ENCODE assay signal across 8 mouse cellular contexts in genomic region chr10:117494171-117494701, GRCm38 (mm10).
DNase-seq lines count a peak whose midpoint lies in the region; ATAC-seq and TF ChIP-seq lines count a peak whose summit lies in the region.

No protein-coding gene starts in this region.

- H3K9me3 ChIP-seq in embryonic facial prominence, embryonic 11.5 days (replicated peaks; ENCODE audit: control insufficient read depth, low read length), result no peaks in the 10 kb centered on the region
- H3K9me3 ChIP-seq in hindbrain, postnatal 0 days (ENCODE audit: low read length), result no peaks in the 10 kb centered on the region
- no peaks in the 10 kb centered on the region for H3K9me3 ChIP-seq in liver, embryonic 15.5 days (replicated peaks)
- no peaks in the 10 kb centered on the region for H3K9me3 ChIP-seq in neural tube, embryonic 14.5 days (ENCODE audit: control insufficient read depth, low read length)

- H3K9ac ChIP-seq in embryonic facial prominence, embryonic 11.5 days (replicated peaks; ENCODE audit: low read length), result peak overlapping the region; percentile 22; the same call in 1 of the 2 replicates
- no peak overlapping the region for H3K9ac ChIP-seq in hindbrain, postnatal 0 days (replicated peaks; ENCODE audit: low read length)
- H3K9ac ChIP-seq in liver, embryonic 15.5 days, result no peak overlapping the region
- no peak overlapping the region for H3K9ac ChIP-seq in neural tube, embryonic 14.5 days (replicated peaks; ENCODE audit: low read depth, low read length)

- intact Hi-C loops in left cerebral cortex, postnatal 14 days (cut with DNase I), result no loop called here

- DNase-seq in kidney, adult 2 months, result peak; percentile 32
- no peak for DNase-seq in kidney, adult 11 months
- DNase-seq in embryonic facial prominence, embryonic 11.5 days (ENCODE audit: low spot score), result peak; percentile 35
- peak; percentile 11 for DNase-seq in hindbrain, postnatal 0 days (ENCODE audit: low spot score)
- no peak for DNase-seq in left cerebral cortex, postnatal 14 days (ENCODE audit: low spot score in 2 of 2)
- no peak for DNase-seq in frontal cortex, postnatal 36 days (ENCODE audit: low spot score in 2 of 2)

- ATAC-seq in embryonic facial prominence, embryonic 11.5 days (replicated peaks; ENCODE audit: insufficient number of reproducible peaks, low FRiP score, low TSS enrichment, low read depth), result no peak
- no peak for ATAC-seq in hindbrain, postnatal 0 days
- ATAC-seq in liver, embryonic 15.5 days (ENCODE audit: insufficient read depth), result no peak
- ATAC-seq in neural tube, embryonic 14.5 days (ENCODE audit: low read depth), result no peak

- H3K27me3 ChIP-seq in kidney, adult 2 months (replicated peaks; ENCODE audit: control insufficient read depth, insufficient read depth, low read length), result no peaks in the 10 kb centered on the region
- H3K27me3 ChIP-seq in embryonic facial prominence, embryonic 11.5 days (ENCODE audit: control insufficient read depth, insufficient read depth, low read length), result no peaks in the 10 kb centered on the region
- no peaks in the 10 kb centered on the region for H3K27me3 ChIP-seq in hindbrain, postnatal 0 days (ENCODE audit: insufficient read depth, low read length)
- no peaks in the 10 kb centered on the region for H3K27me3 ChIP-seq in liver, embryonic 15.5 days
- no peaks in the 10 kb centered on the region for H3K27me3 ChIP-seq in neural tube, embryonic 14.5 days (ENCODE audit: control insufficient read depth, insufficient read depth, low read length)

- H3K4me1 ChIP-seq in kidney, adult 2 months (ENCODE audit: control insufficient read depth, insufficient read depth, low read length), result no peaks in the 10 kb centered on the region
- H3K4me1 ChIP-seq in embryonic facial prominence, embryonic 11.5 days (ENCODE audit: control insufficient read depth, insufficient read depth, low read length), result 0 out of 2 replicates have a peak, but pooled peaks cover 2% of the 10 kb centered on the region
- H3K4me1 ChIP-seq in hindbrain, postnatal 0 days (ENCODE audit: insufficient read depth, low read length), result no peaks in the 10 kb centered on the region
- H3K4me1 ChIP-seq in liver, embryonic 15.5 days (replicated peaks), result no peaks in the 10 kb centered on the region
- H3K4me1 ChIP-seq in neural tube, embryonic 14.5 days (ENCODE audit: control insufficient read depth, insufficient read depth, low read length), result no peaks in the 10 kb centered on the region

- H3K36me3 ChIP-seq in kidney, adult 2 months (ENCODE audit: control insufficient read depth, insufficient read depth, low read length), result no peaks in the 10 kb centered on the region
- no peaks in the 10 kb centered on the region for H3K36me3 ChIP-seq in embryonic facial prominence, embryonic 11.5 days (replicated peaks; ENCODE audit: control insufficient read depth, insufficient read depth, low read depth, low read length)
- no peaks in the 10 kb centered on the region for H3K36me3 ChIP-seq in hindbrain, postnatal 0 days (ENCODE audit: insufficient read depth, low read length)
- no peaks in the 10 kb centered on the region for H3K36me3 ChIP-seq in liver, embryonic 15.5 days (replicated peaks)
- no peaks in the 10 kb centered on the region for H3K36me3 ChIP-seq in neural tube, embryonic 14.5 days (ENCODE audit: control insufficient read depth, insufficient read depth, low read length)

- H3K4me2 ChIP-seq in embryonic facial prominence, embryonic 11.5 days (ENCODE audit: low read depth, low read length), result peak overlapping the region; percentile 34
- H3K4me2 ChIP-seq in hindbrain, postnatal 0 days (ENCODE audit: low read depth, low read length), result peak overlapping the region; percentile 51
- peak overlapping the region; percentile 48 for H3K4me2 ChIP-seq in liver, embryonic 15.5 days
- H3K4me2 ChIP-seq in neural tube, embryonic 14.5 days (ENCODE audit: low read depth, low read length), result peak overlapping the region; percentile 25

- TF ChIP-seq CTCF in kidney, adult 2 months (conservative IDR thresholded peaks at IDR 0.05; ENCODE audit: insufficient read depth, insufficient read length, low read depth, low read length), result no peak
- TF ChIP-seq CTCF in hindbrain, postnatal 0 days (IDR thresholded peaks at IDR 0.05; ENCODE audit: low read depth), result no peak

- WGBS in kidney, adult 2 months, result 10% methylated on average over 18 of the region's 18 CpGs
- WGBS in embryonic facial prominence, embryonic 11.5 days, result 33% methylated on average over 18 of the region's 18 CpGs
- WGBS in hindbrain, postnatal 0 days, result 52% methylated on average over 18 of the region's 18 CpGs
- WGBS in liver, embryonic 15.5 days (ENCODE audit: insufficient replicate concordance), result 14% methylated on average over 18 of the region's 18 CpGs
- WGBS in neural tube, embryonic 14.5 days, result 48% methylated on average over 18 of the region's 18 CpGs

- peak overlapping the region; percentile 29 for H3K4me3 ChIP-seq in kidney, adult 2 months (ENCODE audit: insufficient read depth, low read depth, low read length)
- H3K4me3 ChIP-seq in embryonic facial prominence, embryonic 11.5 days (ENCODE audit: low read depth, low read length), result peak overlapping the region; percentile 10; the same call in 1 of the 2 replicates
- H3K4me3 ChIP-seq in hindbrain, postnatal 0 days (ENCODE audit: low read length), result peak overlapping the region; percentile 22
- peak overlapping the region; percentile 42 for H3K4me3 ChIP-seq in liver, embryonic 15.5 days (replicated peaks)
- H3K4me3 ChIP-seq in neural tube, embryonic 14.5 days (ENCODE audit: low read depth, low read length), result peak overlapping the region; percentile 10; the same call in 1 of the 2 replicates

- no peak for TF ChIP-seq POLR2A in kidney, adult 2 months (IDR thresholded peaks at IDR 0.05; ENCODE audit: low read depth, low read length)

- peak overlapping the region; percentile 41; the same call in 1 of the 2 replicates for H3K27ac ChIP-seq in kidney, adult 2 months (ENCODE audit: insufficient read depth, low read depth, low read length)
- no peak overlapping the region for H3K27ac ChIP-seq in embryonic facial prominence, embryonic 11.5 days (replicated peaks; ENCODE audit: low read depth, low read length)
- no peak overlapping the region for H3K27ac ChIP-seq in hindbrain, postnatal 0 days
- peak overlapping the region; percentile 51; the same call in 1 of the 2 replicates for H3K27ac ChIP-seq in liver, embryonic 15.5 days (replicated peaks)
- H3K27ac ChIP-seq in neural tube, embryonic 14.5 days (ENCODE audit: low read depth, low read length), result no peak overlapping the region

Comparison
In these comparisons a context has a peak if more than half of its experiments do, and no peak if none do; other contexts are left out.
1. DNase-seq: peak in kidney, adult 2 months (single experiment), embryonic facial prominence, embryonic 11.5 days (single experiment) and hindbrain, postnatal 0 days (single experiment); none in kidney, adult 11 months (single experiment), left cerebral cortex, postnatal 14 days (0 of 2) and frontal cortex, postnatal 36 days (0 of 2).
2. H3K27ac ChIP-seq: peak in kidney, adult 2 months (single experiment) and liver, embryonic 15.5 days (single experiment); none in embryonic facial prominence, embryonic 11.5 days (single experiment), hindbrain, postnatal 0 days (single experiment) and neural tube, embryonic 14.5 days (single experiment).
3. Peak in every context shown above with its lines, with median percentiles within 50 percentile points of each other: H3K4me3 ChIP-seq and H3K4me2 ChIP-seq.